Mouse (Mus musculus) layer of hippocampus, postnatal 25 days (tissue): ENCODE measurements around the gene Ppp1r12a. TPM values are rescaled to one million over a fixed set of nuclear protein-coding genes. Genes with fewer than 3 reads are reported as not detected.

ENCODE experiments used
- DNase-seq, 2 experiments: peaks; one replicate each; pipeline ENCODE4 v3.0.0; 2022; ENCODE audit warnings: mixed read lengths in 2 of 2, low spot score in 1 of 2; ENCODE audit errors: extremely low spot score in 1 of 2
- total RNA-seq, 2 experiments: library from RNA; stranded (reverse); gene quantifications; 2 replicates each; pipeline ENCODE4 v1.2.3; 2021

Gene Ppp1r12a
- total RNA-seq, result 100 to 1,000 TPM; 115 to 136 TPM

GRCm38 (mm10) chr10:108161261-108162256 is at the start of gene Ppp1r12a:
TSS of gene Ppp1r12a (plus strand) at chr10:108162193.
- DNase-seq, result peak; percentile 86 to 95

GRCm38 (mm10) chr10:108113361-108114237 is 48.4 kb upstream of the Ppp1r12a start:
- no peak for DNase-seq

DNA sequence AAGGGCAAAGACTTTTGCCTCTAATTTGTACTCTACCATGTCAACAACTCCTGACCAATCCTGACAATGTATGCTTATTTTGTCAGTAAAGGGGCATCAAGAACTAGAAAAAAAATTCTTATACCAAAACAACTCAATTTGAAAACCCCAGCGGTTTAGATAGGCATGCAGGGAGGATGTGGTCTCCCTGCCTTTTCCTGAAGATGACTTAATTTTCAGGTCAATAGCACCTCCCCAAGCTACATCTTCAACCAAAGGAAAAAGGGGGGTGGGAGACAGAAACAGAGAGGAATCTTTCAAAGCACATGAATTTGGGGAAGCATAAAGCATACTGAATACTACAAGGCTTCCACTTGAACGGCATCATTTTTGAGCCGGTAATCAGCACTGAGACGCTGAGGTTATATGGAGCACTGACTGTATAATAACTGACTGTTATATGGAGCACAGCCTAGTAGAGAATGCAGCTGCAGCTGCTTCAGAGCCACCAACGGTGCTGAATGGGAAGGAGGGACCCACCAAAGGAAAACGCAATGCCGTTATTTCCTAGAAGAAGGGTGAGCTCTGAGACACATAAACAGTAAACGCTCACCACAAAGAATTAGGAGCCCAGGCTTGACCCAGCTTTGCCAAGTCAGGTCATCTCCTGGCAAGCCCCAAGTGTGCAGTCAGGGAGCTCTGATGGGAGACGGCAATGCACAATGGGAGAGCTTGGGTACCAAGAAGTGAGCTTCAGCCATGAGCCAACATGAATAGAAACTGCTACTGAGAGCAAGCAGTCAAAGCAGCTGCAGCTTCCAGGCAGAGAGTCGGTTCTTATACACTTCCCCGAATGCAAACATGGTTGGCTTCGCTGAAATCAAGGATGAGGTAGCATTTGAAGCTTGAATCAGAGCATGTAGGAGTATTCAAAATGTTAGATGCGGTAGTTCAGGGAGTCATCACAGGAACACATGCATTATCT is 43.5 kb upstream of the Ppp1r12a start:
- no peak for DNase-seq

DNA sequence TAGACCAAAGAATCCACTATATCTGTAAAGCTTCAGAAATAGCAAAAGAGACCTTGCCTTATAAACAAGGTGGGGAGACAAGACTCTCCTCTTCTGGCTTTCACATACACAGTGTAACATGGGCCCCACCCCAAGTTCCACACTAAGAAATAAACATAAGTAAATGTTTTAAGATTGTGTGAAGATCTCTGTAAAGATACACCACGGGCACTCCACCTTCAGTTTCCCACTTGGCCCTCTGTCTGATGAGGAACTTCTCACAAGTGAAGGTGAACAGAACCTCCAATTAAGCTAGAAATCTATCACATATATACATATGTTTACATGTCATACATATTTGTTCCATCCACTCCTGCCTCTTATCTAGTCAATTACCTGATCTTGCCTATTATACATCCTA is 42.6 kb upstream of the Ppp1r12a start:
- DNase-seq, result no peak

DNA sequence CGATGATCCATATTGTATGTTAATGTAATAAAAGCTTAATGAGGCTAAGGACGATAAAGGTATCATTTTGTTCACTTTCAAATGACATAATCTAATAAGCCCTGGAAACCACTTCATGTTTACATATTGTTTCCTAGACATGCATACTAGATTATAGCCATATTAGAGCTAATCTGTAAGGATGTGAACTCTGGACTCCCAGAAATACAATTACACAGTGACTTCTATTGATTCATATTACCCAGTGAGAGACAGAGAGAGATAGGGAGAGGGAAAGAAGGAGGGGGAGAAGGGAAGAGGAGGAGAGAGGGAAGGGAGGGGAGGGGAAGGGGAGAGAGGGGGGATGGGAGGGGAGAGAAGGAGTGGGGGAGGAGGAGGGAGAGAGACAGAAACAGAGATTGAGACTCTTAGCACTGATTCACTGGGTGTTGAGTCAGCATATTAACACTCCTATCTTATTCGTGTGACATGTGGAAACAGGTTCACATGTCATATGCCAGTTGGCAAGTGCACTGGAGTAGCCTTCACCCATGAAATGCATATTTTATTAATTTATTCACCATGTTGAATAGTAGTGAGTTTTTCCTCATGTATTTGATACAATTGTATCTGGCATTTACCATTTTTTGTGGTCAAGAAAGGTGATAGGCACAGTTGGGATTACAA is 36.9 kb upstream of the Ppp1r12a start:
- DNase-seq, result no peak

- DNase-seq, result no peak
Measured at GRCm38 (mm10) chr10:108129167-108129566, 32.8 kb upstream of the Ppp1r12a start.

DNA sequence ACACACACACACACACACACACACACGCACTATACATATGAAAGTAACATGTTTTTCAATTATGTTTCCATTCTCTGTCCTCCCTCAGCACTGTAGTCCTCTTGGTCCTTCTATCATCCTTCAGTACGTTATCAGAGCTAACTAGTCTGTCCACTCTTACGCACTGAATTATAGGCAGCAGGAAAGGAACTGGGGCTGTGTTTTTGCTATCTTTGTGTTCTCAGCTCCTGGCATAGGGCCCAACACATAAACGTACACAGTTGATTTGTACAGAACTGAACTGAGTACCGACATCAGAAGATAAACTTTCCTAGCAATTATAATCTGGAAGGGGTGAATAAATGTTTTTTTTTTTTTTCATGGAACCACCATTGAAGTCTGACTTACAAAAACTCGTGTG is 30.1 kb upstream of the Ppp1r12a start:
- DNase-seq, result no peak

- no peak for DNase-seq
Measured at GRCm38 (mm10) chr10:108133253-108133652, 28.7 kb upstream of the Ppp1r12a start.

DNA sequence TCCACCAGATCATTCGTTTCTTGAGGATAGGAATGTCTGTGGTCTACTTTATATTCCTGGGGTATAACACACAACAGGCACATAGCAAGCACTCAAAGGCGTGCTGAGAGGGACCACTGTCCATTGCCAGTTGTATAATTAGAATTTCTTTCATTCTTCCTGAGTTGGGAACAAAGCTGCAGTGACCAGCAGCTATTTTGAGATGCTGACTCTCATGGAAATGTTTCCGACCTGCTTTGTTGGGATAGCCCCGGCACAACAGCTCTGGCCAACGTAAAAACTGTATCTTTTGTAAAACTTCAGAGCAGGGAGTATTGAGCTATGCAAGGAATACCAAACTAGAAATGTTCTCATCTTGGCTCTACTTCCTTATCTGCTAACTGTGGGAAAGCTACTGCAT is 28.2 kb upstream of the Ppp1r12a start:
- DNase-seq, result no peak

DNA sequence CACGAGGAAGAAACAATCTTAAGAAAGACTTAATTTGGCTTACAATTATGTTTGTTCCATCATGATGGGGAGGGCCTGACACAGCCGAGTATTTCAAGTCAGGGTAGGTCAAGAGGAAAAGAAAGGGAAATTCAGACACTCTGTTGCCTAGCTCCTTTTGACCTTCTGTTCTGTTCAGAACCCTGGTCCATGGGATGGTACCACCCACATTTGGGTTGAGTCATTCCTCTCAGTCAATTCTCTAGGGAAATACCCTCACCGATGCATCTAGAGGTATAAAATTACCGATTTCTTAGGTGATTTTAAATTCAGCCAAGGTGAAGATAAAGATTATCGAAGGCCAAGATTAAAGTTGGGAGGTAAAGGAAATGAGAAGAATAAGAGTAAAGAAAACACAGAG is 23.6 kb upstream of the Ppp1r12a start:
- no peak for DNase-seq

GRCm38 (mm10) chr10:108139788-108140187 is 22.2 kb upstream of the Ppp1r12a start:
- DNase-seq, result no peak

DNA sequence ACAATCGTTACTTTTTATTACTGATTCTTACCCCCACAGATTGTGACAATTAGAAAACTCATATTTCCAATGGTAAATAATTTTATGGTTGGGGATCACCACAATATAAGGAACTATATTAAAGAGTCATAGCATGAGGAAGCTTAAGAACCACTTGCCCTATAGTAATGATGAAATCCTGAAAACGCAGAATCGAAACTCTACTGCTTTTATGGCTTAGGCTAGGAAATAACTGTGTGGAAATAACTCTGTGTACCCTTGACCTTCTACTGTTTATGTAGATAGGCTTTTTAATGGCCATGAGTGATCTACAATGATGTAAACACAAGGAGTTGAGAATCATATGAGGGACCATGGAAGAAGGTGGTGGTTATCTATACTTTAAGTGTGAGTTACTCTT is 21.3 kb upstream of the Ppp1r12a start:
- no peak for DNase-seq

DNA sequence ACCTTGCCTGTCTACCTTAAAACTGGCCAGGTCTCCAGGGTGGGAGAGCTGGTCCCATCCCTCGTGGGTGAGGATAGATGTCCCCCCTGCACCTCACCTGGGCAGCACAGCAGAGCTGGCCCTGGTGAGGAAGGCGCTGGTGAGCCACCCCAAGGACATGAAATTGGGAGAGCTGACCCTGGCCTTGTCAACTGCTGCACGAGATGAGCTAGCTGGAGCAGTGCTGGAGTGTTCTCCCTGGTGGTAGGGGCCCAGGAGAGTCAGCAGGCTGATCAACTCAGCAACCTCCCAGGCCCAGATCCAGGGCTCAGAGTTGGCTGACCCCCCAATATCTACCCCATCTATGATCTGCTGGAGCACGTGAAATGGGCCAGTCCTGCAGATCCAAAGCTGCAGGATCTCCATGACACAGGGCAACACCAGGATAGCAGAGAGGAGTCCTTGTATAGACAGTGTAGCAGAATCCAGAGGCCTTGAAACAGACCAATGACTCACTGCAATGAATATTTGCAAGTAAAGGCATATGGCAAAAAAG is 17.9 kb upstream of the Ppp1r12a start:
- DNase-seq, result no peak

GRCm38 (mm10) chr10:108145701-108146100 is 16.3 kb upstream of the Ppp1r12a start:
- no peak for DNase-seq

DNA sequence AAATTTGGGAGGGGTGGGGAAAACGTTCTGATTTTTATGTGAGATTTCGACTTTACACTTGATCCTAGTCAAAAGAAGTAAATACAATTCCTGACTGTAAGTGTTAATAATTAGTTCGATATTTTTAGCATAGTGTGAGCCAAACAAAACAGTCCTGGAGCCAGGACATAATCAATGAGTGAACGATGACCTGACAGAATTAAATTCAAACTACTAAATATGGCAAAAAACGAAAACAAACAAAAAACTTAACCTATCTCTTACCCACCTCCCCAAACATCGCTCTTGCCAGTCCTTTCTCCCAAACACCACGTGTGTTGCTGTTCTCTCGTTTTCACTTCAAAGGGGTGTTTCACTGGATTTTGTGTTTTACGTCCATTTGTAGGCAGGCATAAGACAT is 15.0 kb upstream of the Ppp1r12a start:
- no peak for DNase-seq

GRCm38 (mm10) chr10:108153301-108153700 is 8.7 kb upstream of the Ppp1r12a start:
- no peak for DNase-seq

- no peak for DNase-seq
Measured at GRCm38 (mm10) chr10:108155042-108155686, 6.8 kb upstream of the Ppp1r12a start.

DNA sequence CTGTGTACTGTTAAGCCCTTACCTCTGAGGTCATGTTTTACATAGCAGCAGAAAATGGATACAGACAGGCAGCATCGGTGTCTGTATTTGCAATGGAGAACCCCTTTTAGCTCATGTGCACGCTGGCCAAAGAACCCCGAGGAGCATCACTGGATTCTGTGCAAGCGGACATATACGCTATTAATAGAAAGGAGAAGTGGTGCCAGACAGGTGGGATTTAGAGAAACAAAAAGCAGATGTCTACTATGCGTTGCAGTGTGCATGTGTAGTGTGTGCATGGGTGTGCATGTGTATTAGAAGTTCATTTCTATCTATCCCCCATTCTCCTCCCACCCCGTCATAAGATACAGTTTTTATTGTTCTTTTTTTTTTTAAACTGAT is 6.3 kb upstream of the Ppp1r12a start:
- no peak for DNase-seq

DNA sequence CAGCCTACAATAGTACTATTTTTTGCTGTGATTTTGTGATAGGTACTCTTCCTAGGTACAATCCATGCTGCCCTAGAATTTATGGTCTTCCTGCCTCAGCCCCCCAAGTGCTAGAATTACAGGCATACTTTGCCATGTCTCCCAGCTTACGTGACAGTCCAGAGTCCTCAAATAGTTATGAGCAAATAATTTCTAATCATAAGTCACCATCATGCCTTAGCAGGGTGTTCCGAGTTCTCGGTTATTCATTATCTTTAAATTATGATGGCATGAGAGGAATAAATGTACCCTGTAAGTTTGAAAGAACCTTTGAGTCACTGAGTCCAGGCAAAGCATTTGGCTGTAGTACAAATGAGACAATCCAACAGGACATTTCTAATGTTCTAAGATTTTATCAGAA is 5.9 kb upstream of the Ppp1r12a start:
- DNase-seq, result no peak
